Mouse (Mus musculus) myocyte (in vitro differentiated cells): Measurements from ENCODE around the gene Trak1.

Source experiments
- POLR2A ChIP-seq: IDR thresholded peaks from one replicate; pipeline ENCODE4 v1.6.1; 2011; ENCODE audit warnings: low read depth, mild to moderate bottlenecking, control low read depth, moderate library complexity; ENCODE audit not compliant: insufficient read length
- TCF12 ChIP-seq: IDR thresholded peaks from one replicate; pipeline ENCODE4 v1.6.1; 2011; ENCODE audit warnings: mild to moderate bottlenecking, control low read depth; ENCODE audit not compliant: poor library complexity, insufficient read depth, severe bottlenecking

DNA sequence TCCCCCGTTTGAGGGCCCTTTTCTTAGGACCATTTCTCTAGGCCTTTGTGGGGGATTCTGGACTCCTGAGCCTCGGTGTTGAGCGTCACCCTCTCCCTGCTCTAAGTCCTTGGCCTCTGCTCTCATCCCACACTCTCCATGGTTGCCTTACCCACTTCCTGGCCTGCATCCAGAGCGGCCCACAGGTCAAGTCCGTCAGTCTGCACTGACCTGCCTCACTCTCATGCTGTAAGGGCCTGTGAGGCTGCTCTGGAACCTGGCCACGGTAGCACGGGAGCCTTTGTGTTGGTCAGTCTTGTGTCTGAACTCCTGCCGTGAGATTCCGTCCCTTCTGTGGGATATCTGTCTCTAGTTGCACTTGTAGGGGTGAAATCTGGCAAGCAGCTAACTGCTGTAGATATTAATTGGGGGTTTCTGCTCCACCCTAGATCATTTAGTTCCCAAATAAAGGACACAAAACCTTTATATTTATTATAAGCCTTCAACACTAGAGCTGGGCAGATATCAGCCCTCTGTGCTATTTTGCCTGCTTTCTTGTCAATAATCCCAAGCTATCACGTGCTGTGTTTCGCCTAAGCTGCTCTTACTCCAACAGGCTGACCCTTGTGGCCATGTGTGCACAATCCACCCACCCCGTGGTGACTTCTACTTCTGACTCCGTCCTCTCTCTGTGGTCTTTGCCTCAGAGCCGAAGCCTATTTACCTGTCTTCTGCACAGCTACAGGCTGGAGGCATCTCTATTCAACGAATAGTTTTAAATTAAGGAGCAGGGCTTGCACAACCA lies 136.6 kb downstream of the Trak1 start:
- TF ChIP-seq TCF12 (no peak), POLR2A (no peak)
